Comparison of ENCODE assay signal across 8 mouse cellular contexts in the genomic region with DNA sequence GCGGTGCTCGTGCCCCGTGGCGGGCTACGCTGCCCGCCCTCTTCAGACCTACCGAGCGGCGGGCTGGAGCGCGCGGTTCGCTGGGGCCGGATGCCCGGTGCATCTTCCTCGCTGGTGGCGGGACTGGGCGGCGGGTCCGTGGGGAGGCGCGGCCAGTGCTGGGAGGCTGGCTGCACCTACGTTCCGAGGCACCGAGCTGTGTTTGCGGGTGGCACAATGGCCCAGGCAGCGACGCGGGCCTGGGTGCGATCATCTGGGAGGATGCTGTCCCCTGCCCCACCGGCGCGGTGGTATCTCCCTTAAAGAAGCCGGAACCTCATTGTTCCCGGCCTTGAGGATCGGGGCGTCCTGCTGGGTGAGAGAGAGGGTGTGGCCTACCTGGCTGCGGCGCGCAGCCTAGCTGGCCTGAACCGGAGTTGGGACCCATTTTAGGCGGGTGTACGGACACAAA. TPM values are rescaled to one million over a fixed set of nuclear protein-coding genes. Genes with fewer than 3 reads are reported as not detected.
DNase-seq lines count a peak whose midpoint lies in the region; ATAC-seq and TF ChIP-seq lines count a peak whose summit lies in the region.

A gene (minus strand): TSS at position 321 of the 451 bp plus-strand sequence.

- H3K9me3 ChIP-seq in hindbrain, embryonic 11.5 days (ENCODE audit: control insufficient read depth, low read length) = no peaks in the 10 kb centered on the region

- no peaks in the 10 kb centered on the region for H3K4me1 ChIP-seq in cerebellum, adult 2 months (ENCODE audit: control insufficient read depth, insufficient read depth, low read length)
- 0 out of 2 replicates have a peak, but pooled peaks cover 5% of the 10 kb centered on the region for H3K4me1 ChIP-seq in hindbrain, embryonic 11.5 days (replicated peaks; ENCODE audit: control insufficient read depth, insufficient read depth, low read length)

- H3K27me3 ChIP-seq in cerebellum, adult 2 months (ENCODE audit: control insufficient read depth, insufficient read depth, low read length) = no peaks in the 10 kb centered on the region
- no peaks in the 10 kb centered on the region for H3K27me3 ChIP-seq in hindbrain, embryonic 11.5 days (ENCODE audit: control insufficient read depth, insufficient read depth, low read length)

- under 1% methylated on average over 43 of the region's 43 CpGs for WGBS in cerebellum, adult 2 months
- WGBS in hindbrain, embryonic 11.5 days = under 1% methylated on average over 43 of the region's 43 CpGs

- no peak for TF ChIP-seq CTCF in cerebellum, adult 2 months (IDR thresholded peaks at IDR 0.05; ENCODE audit: borderline replicate concordance, insufficient read depth, low read depth, low read length)

- H3K4me2 ChIP-seq in hindbrain, embryonic 11.5 days (replicated peaks; ENCODE audit: low read depth, low read length) = peak within 1 kb of the TSS; percentile 80

- peak within 1 kb of the TSS; percentile 94 for H3K4me3 ChIP-seq in cerebellum, adult 2 months (replicated peaks; ENCODE audit: insufficient read depth, low read depth, low read length)
- peak within 1 kb of the TSS; percentile 98 for H3K4me3 ChIP-seq in hindbrain, embryonic 11.5 days (ENCODE audit: low read depth, low read length)

- H3K27ac ChIP-seq in cerebellum, adult 2 months (ENCODE audit: insufficient read depth, low read length) = peak within 1 kb of the TSS; percentile 96
- peak within 1 kb of the TSS; percentile 100 for H3K27ac ChIP-seq in hindbrain, embryonic 11.5 days (ENCODE audit: low read depth, low read length)

- DNase-seq in Muller cell, postnatal 12 days (ENCODE audit: inconsistent ontology term) = peak; percentile 87
- DNase-seq in cerebellum, adult 2 months = peak; percentile 82 to 84
- peak; percentile 86 for DNase-seq in forelimb bud, embryonic 11.5 days (ENCODE audit: low read depth, low spot score)
- DNase-seq in hindbrain, embryonic 11.5 days (ENCODE audit: low spot score) = peak; percentile 88
- peak; percentile 69 to 75 for DNase-seq in layer of hippocampus, postnatal 10 days (ENCODE audit: low spot score in 2 of 2)
- DNase-seq in lung, postnatal 10 days = peak; percentile 86
- peak; percentile 75 for DNase-seq in ovary, postnatal 36 days (ENCODE audit: low spot score)
- peak; percentile 85 for DNase-seq in thymus, postnatal 4 days

- H3K36me3 ChIP-seq in hindbrain, embryonic 11.5 days (ENCODE audit: control insufficient read depth, insufficient read depth, low read length) = no peaks in the 10 kb centered on the region

- peak; percentile 85 for ATAC-seq in hindbrain, embryonic 11.5 days (ENCODE audit: low FRiP score)

- peak within 1 kb of the TSS; percentile 99 for H3K9ac ChIP-seq in hindbrain, embryonic 11.5 days (ENCODE audit: low read depth, low read length)

- TF ChIP-seq POLR2A in cerebellum, adult 2 months (IDR thresholded peaks at IDR 0.05; ENCODE audit: borderline replicate concordance, insufficient read depth, low read length) = peak; percentile 24; the same call in 1 of the 2 replicates

RNA-seq across cellular contexts. Expression of the gene that starts here (rescaled TPM):
- polyA plus RNA-seq in cerebellum, adult 2 months (2012; rRNA removed) = 8.9 and 9.6 TPM in 2 replicates
- polyA plus RNA-seq in hindbrain, embryonic 11.5 days (2014; fragmentation: Nextera tagmentation; extraction: Ambion mirVana) = 23.5 and 25.1 TPM in 2 replicates
- 10 to 100 TPM; 18.6 to 24.4 TPM for total RNA-seq in layer of hippocampus, postnatal 10 days (2021)

Comparison
In these comparisons a context has a peak if more than half of its experiments do, and no peak if none do; other contexts are left out.
1. Peak in every context shown above with its lines: DNase-seq, ATAC-seq, H3K4me3 ChIP-seq and H3K27ac ChIP-seq.